Mouse (Mus musculus): ENCODE results near the gene Pkd1. TPM values are rescaled to one million over a fixed set of nuclear protein-coding genes. Genes with fewer than 3 reads are reported as not detected.

Pkd1 gene
- total RNA-seq (2017): 9.1 to 15.7 TPM (median 11.9 TPM) in 3 replicates

DNA sequence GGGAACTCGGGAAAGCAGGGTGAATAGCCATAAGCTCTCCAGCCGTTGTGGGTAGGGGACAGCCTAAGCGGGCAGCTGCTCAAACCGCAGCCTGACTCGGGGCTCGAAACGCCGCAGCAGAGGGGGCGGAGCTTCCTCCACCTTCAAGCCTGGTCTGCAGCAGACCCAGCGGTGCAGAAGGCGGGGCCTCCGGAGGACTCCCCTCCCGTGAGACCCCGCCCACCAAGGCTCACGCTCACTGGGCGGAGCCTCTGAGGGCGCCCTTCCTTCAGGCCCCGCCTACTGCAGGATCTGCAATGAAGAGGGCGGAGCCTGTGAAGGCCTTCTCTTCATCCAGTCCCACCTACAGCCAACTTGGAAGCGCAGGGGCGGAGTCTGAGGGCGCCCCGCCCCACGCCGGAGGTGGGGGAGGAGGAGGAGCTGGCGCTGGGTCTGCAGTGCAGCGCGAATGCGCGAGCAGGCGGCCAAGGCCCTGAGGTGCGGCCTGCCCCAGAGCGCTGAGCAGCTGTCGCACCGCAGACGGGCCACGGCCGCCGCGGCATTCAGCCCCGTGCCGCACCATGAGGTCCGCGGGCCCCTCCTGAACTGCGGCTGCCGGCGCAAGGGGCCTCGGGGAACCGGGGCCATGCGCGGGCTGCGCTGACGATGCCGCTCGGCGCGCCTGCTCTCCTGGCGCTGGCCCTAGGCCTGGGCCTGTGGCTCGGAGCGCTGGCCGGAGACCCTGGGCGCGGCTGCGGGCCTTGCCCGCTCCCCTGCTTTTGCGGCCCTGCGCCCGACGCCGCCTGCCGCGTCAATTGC, at the start of gene Pkd1:
Gene Pkd1, plus strand, starts transcription at position 217 of the 798 bp plus-strand sequence.
- ATAC-seq (replicated peaks; ENCODE audit: insufficient number of reproducible peaks, low FRiP score, low TSS enrichment, poor library complexity, severe bottlenecking): peak; percentile 99

DNA sequence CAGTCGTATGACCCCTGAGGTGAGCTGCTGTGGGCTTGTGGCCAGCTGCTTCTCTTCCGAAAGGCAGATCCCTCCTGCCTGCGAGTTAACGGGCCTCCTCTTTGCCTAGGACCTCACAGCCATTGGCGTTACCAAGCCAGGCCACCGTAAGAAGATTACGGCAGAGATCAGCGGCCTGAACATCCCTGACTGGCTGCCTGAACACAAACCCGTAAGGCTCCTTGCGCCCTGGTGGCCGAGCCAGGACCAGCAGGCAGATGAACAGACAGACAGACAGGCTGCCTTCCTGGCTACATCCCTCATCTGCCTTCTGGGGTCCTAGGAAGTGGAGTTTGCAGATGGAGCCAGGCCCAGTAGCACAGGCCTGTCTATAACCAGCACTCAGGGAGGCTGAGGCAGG, 47.4 kb upstream of the Pkd1 start:
- ATAC-seq (replicated peaks; ENCODE audit: insufficient number of reproducible peaks, low FRiP score, low TSS enrichment, poor library complexity, severe bottlenecking): no peak

DNA sequence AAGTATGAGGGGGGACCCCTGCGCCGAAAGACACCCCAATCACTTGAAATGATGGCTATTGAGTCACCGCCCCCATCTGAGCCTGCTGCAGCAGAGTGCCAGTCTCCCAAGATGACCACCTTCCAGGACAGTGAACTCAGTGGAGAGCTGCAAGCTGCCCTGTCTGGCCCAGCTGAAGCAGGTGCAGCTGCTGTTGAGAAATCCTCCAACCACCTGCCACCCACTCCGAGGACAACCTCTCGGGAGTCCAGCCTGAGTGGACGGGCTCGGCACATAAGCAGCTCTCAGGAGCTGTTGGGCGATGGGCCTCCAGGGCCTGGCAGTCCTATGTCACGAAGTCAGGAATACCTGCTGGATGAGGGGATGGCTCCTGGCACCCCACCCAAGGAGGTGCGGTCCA, 45.5 kb upstream of the Pkd1 start:
- no peak for ATAC-seq (replicated peaks; ENCODE audit: insufficient number of reproducible peaks, low FRiP score, low TSS enrichment, poor library complexity, severe bottlenecking)

DNA sequence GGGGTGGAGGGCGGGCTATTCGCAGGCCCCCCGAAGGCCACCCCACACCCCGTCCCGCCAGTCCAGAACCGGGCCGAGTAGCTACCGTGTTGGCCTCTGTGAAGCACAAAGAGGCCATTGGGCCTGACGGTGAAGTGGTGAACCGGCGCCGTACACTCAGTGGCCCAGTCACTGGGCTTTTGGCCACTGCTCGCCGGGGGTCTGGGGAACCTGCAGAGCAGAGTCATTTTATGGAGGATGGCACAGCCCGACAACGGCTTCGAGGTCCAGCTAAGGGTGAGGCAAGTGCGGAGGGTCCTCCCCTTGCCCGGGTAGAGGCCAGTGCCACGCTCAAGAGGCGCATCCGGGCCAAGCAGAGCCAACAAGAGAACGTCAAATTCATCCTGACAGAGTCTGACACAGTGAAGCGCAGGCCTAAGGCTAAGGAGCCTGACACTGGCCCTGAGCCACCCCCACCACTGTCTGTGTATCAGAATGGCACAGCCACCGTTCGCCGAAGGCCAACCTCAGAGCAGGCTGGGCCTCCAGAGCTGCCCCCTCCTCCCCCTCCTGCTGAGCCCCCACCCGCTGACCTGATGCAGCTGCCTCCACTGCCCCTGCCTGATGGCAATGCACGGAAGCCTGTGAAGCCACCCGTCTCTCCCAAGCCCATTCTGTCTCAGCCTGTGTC, 44.2 kb upstream of the Pkd1 start:
- no peak for ATAC-seq (replicated peaks; ENCODE audit: insufficient number of reproducible peaks, low FRiP score, low TSS enrichment, poor library complexity, severe bottlenecking)

DNA sequence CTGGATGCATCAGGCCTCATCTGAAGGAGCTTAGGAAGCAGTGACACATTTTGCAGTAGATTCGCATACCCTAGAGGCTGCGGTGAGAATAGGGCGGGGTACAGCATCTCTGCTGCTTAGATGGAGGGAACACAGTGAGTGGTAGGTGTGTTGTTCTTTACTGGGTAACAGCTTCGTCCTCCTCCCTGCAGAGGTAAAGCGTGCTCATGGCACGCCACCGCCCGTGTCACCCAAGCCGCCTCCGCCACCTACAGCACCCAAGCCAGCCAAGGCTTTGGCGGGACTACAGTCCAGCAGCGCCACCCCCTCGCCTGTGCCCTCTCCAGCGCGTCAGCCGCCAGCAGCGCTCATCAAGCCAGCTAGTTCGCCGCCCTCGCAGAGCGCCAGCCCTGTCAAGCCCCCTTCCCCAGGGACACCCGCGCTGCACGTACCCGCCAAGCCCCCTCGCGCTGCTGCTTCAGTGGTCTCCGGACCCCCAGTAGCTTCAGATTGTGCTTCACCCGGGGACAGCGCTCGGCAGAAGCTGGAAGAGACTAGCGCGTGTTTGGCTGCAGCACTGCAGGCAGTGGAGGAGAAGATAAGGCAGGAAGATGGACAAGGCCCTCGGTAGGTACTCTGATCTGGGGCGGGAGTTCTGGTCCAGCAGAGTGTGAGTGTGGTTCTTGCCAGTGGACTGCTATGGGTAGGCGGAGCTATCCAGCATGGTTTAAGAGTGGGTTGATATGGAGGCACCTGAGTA, 43.1 kb upstream of the Pkd1 start:
- no peak for ATAC-seq (replicated peaks; ENCODE audit: insufficient number of reproducible peaks, low FRiP score, low TSS enrichment, poor library complexity, severe bottlenecking)

DNA sequence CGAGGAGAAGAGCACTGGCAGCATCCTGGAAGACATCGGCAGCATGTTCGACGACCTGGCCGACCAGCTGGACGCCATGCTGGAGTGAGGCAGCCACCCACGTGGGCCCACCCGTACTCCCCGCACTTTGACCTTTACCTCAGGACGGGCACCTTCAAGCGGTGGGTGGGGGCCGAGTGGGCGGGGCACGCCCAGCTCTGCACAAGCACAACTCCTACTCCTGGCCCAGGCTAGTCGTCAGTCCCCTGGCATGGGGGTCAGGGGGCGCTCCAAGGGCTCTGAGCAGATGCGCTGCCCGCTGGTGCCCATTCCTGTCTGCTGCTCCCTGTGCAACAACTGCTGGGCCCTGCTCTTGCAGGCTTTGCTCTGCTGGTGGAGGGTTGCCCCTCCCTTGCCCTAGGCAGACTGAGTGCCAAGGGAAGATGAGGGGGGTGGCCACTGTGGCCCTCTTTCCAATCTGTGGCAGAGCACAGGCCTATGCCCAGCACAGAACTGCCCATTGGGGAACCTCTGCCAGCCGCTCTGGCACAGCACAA, 42.4 kb upstream of the Pkd1 start:
- ATAC-seq (replicated peaks; ENCODE audit: insufficient number of reproducible peaks, low FRiP score, low TSS enrichment, poor library complexity, severe bottlenecking): no peak

DNA sequence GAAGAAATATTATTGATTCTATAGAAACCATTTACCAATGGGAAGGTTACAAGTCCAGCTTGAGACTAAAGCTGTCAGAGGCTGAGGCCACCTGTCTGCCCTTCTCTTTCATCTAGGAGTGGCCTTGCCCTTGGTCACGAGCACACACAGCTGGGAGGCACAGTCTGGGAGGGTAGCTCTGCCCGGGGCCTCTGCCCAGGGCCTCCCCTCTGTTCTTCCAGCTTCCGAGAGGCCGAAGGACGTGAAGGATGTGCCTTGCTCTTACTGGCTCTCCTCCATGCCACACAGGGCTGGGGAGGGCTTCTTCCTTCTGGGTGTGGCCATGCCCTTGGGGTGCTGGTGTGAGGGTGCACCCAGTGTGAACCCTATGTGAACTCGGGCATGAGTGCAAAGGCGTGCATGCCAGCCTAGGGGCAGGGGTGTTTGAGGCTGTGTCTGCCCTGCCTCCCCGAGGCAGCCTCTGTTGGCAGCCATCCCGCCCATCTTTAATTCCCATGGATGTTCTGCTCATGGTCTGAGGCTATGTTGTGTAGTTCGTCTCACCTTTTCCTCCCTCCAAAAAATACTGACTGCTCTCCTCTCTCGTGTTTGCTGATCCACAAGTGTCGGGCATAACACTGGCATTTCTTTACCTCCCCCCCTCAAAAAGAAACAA, 41.7 kb upstream of the Pkd1 start:
- no peak for ATAC-seq (replicated peaks; ENCODE audit: insufficient number of reproducible peaks, low FRiP score, low TSS enrichment, poor library complexity, severe bottlenecking)

DNA sequence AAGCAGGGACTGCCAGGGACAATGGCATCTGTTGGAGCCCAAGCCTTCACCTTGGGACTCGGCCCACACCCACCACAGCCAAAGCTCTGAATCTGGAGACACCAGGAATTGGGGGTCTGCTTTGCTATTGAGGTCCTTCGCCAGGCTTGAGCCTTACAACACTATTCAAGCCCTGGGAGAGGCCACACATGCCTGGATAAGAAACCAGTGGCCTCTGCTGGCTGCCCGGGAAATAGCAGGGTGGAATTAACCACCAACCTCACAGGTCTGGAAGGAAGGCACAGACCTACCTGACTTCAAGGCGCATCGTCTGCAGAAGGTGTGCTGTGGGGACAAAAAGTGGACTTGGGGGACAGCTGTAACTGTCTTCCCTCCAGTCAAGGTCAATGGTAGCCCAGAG, 36.0 kb upstream of the Pkd1 start:
- no peak for ATAC-seq (replicated peaks; ENCODE audit: insufficient number of reproducible peaks, low FRiP score, low TSS enrichment, poor library complexity, severe bottlenecking)

DNA sequence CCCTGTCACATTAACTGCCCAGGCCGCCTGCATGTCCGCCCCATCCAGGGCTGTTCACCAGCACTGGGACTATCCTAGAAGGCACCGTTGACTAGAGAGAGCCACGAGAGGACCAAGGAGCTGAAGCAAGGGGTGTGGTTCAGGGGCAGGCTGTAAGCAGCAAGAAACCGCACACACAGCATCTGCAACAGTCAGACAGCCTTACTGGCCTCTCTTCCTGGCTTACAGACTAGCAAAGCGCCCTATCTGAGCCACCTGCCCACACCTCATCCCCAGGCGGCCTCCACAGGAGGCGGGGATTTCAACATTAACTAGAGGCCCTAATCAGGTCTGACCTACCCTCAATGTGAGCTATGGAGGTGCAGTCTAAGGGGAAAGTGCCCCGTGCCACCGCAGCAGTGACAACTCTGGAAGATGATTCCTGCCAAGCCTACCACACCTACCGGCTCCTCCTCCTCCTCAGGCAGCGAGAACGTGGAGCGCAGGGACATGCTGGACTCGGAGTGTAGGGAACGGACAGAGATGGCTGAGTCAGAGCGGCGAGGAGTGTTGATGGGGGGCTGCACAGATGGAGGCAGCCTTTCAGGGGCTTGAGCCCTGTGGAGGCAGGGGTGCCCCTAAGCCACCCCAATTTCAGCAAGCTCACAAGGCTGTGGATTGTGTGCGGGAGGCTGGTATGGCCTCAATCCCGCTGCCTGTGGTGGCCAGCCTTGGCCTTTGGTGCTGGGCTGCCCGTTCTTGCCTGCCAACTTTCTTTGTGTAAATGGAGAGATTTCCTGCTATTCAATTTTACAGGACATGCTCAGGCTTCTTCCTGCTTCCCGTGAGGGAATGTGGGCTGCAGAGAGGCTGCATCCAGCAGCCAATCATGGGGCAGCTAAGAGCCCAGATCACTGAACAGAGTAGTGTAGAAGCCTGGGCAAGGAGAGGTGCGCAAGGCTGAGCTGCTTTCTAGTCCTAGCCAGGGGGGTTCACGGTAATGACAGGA, 35.1 kb upstream of the Pkd1 start:
- ATAC-seq (replicated peaks; ENCODE audit: insufficient number of reproducible peaks, low FRiP score, low TSS enrichment, poor library complexity, severe bottlenecking): no peak

DNA sequence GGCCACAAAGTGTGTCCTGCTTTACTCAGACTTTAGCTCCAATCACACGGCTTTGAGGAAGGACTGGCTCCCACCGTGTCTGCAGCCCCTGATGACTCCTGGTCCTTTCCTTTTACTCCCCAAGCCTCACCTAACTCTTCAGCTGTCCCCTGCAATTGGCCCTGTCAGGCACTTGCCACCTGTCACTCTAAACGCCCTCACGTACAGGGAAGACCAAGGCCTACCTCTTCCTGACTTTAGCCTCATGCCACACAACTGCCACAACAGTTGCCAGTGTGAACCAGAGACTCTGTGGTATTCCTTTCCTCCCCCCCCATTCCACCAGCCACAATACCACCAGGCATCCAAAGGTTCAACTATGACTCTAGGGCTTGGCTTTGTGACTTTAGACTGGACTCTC, 29.2 kb upstream of the Pkd1 start:
- no peak; the same call in 1 of the 2 replicates for ATAC-seq (replicated peaks; ENCODE audit: insufficient number of reproducible peaks, low FRiP score, low TSS enrichment, poor library complexity, severe bottlenecking)

DNA sequence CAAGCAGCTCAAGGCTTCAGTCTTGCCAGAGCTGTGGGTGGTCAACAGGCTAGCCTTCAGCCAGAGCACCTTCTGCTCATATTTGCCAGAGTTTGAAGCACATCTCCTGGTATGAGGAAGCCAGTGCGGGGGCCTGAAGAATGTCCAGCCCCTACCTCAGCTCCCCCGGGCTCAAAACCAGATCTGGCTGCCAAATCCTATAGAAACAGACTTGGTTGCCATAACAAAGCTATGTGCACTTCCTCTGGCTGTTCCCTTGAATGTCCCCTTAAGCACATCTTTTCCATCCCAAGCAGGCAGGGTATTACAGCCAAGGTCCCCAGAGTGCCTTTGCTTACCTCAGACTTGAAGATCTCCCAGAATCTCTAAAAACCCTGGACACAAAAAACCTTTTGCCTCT, 24.9 kb upstream of the Pkd1 start:
- no peak for ATAC-seq (replicated peaks; ENCODE audit: insufficient number of reproducible peaks, low FRiP score, low TSS enrichment, poor library complexity, severe bottlenecking)

DNA sequence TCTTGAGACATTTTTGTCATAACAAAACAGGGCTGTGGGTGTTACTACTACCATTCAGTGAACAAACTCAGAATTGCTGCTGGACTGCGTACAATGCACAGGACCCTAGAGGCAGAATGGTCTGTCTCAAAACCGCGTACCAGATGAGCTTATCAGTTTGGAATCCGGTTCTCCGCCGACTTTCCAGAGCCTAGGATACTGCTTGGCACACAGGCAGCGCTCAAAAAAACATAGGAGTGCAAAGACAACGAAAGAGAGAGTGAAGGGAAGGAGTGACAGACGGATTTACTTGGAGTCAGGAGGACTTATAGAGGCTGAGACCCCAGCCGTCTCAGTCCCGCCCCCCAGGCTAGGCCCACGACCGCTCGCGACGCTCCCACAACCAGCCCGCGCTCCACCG, 22.3 kb upstream of the Pkd1 start:
- no peak for ATAC-seq (replicated peaks; ENCODE audit: insufficient number of reproducible peaks, low FRiP score, low TSS enrichment, poor library complexity, severe bottlenecking)

DNA sequence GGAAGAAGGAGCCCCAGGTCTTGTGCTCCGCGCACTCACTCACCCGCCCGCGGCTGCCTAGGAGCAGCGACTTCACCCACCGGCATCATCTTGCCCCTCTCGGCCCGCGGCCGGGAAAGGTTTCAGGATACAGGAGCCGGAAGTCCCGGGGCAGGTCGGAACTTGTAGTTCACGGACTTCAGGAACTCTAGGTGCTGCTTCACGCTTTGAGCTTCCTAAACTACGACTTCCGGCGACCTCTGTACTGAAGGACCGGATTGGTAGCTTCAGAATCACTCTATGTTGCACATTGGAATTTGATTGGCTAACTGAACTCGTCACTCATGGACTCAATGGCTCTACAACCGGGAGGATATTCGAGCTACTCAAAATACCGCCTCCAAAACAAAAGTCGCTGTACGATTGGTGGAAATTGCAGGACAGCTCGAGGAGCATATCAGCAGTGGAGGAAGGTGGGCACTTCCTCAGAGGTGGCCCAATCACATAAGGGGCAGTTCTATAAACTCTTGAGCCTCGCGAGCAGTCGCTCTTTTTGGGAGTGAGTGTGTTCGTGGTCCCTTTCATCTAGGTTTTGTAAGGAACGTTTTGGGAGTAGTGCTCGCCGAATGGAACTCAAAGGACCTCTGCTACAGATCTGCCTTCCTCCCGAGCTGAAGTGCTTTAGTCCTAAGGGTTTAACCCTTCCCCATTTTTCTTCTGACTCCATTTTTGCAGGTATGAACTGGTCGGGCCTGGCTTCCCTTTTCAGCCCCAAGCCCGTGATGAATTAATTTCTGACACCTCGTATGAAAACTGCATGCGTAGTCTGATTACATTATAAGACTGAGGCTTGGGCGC, 21.7 kb upstream of the Pkd1 start, which contains the start of gene Traf7:
Gene Traf7, minus strand, starts transcription at position 216 of the 837 bp plus-strand sequence.
- peak; percentile 95 for ATAC-seq (replicated peaks; ENCODE audit: insufficient number of reproducible peaks, low FRiP score, low TSS enrichment, poor library complexity, severe bottlenecking)

DNA sequence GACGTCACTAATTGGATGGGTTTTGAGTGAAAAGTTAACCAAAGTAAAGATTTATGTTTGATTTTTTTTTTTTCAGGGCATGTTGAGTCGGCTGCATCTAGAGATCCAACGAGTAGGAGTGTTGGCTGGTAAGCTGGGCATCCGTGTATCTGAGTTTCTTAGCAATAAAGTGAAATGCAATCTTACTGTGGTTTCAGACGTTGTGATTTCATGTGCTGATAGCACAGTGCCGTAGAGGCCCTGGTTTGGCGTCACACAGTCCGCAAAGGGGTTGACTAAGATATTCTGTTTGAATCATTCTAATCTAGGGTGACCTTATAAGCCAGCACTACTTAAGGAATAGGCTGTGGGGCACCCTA, 21.1 kb upstream of the Pkd1 start:
- ATAC-seq (replicated peaks; ENCODE audit: insufficient number of reproducible peaks, low FRiP score, low TSS enrichment, poor library complexity, severe bottlenecking): no peak

DNA sequence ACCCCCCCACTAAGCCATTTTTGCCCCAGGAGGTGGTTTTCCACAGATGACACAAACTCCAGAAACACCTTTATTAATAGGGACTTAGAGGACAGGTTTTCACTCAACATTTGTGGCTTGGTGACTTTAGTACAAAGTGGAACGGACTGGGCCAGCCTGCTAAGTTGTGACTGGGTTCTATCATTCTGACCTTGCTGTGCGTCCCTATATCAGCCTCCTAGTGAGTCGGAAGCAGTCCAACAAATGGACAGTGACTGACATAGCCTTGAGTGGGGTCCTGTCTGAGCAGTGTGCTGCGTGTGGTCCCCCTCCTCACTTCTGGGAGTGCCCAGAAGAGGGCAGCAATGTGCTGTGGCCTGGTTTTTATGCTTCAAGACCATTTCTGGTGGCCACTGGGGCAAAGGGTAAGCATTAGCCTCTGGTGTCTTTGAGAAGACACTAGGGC, 20.6 kb upstream of the Pkd1 start:
- ATAC-seq (replicated peaks; ENCODE audit: insufficient number of reproducible peaks, low FRiP score, low TSS enrichment, poor library complexity, severe bottlenecking): no peak; the same call in 1 of the 2 replicates

DNA sequence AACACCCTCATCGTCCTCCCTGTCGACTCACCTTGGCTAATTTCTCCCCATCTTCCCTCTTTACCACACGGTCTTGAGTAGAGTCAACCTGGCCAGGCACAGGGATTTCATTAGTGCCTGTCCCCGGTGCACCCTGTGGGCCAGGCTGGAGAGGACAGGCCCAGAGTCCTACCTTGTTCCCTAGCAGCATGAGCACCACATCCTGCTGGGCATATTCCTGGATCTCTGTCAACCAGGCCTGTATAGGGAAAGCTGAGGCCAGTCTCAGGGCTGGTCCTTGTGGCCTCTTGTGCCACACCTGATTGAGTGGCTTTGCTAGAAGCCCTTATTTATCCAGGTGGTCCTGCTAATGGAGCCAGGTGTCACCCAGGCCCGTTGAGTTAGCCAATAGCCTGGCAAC, 19.8 kb upstream of the Pkd1 start:
- ATAC-seq (replicated peaks; ENCODE audit: insufficient number of reproducible peaks, low FRiP score, low TSS enrichment, poor library complexity, severe bottlenecking): no peak

All from monocyte, adult 5-6 weeks (primary cell).